Mouse (Mus musculus) spleen, postnatal 10 days (tissue): ENCODE results near the gene Gsg1l2.
A peak's percentile ranks its signal among the peaks of the same experiment; 100 is the strongest.

Experiments used
- DNase-seq, 2 experiments: peaks; one replicate each; pipeline ENCODE4 v3.0.0; 2021 to 2022; ENCODE audit warnings: low spot score in 2 of 2

Gsg1l2 gene

DNA sequence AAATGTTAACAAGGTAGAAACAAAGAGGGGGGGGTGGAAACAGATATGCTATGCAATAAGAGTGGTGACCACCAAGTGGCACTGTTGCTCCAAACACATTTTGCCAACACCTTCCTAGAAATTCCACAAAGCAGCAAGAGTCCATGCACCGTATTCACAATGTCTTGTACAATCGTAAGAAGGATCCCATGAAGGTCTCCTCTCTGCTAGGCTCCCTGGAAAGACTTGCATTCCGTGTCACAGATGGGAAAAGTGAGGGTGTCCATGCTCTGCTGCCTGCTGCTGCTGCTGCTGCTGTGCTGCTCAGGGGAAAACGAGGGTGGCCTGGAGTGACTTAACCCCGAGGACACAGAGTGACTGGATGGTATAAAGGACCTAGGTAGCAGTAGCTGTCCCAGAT is 45.2 kb downstream of the Gsg1l2 start:
- DNase-seq = no peak

DNA sequence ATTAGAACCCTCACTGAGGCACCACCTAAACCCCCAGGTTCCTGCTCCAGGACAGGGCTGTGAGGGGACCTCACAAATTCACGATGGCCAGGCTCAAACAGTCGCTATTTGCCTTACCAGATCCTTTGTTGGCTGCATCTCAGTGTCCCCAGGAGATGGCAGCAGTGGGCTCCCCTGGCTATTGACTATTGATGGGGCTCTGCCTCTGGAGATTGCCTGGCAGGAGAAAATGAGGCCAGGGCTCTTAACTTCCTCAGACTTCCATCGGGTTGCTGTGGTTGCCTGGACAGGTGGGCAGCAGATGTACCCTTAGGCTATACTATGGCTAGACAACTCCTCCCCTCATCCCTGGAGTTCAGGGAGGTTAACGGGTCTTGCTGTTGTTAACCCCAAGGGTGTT is 45.8 kb downstream of the Gsg1l2 start:
- DNase-seq = peak in 1 of 2 experiments; percentile 30

DNA sequence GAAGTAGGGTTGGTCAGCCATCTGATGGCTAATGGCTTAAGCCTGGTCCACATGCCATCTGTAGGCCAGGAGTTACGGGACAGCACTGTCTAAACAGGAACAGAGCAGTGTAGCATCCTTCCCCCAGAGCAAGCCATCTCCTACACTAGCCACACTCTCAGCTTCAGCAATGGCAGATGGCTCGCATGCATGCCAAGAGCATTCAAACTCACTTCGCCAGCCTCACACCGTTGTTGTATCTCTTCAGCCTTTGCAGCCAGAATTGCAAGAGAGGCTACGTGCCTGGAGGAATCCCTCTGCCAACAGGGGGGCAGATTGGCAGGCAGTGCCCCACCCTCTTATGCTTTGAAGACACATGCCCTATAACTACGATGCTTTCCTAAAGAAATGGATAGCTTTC is 47.2 kb downstream of the Gsg1l2 start:
- no peak for DNase-seq

DNA sequence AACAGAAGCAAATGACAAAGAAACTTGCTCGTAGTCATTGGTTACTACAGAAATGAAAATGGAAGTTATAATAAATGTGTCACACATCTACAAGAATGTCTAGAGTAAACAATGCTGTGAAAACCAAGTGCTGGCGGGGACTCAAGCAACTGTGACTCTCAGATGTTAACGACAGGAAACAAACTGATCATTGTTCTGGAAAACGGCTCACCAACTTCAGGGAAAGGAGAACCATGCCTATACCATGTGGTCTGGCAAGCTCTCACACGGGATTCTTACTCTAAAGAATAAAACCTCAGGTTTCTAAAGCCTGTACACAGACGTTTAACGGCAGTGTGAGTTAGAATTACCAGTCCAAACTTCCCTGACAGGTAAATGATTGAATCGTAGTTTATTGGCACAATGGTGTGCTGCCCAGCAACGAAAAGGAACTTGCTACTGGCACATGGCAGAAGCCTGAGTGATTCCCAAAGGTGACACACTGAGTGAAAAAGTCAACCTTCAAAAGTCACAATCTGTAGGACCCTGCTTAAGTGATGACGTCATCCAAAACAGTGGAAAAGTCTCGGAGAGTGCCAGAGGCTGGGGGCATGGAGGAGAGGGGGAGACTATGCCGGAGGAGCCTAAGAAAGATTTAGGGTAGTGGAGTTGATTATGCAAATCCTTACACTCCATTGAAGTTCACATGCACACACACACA is 54.1 kb downstream of the Gsg1l2 start:
- no peak for DNase-seq

DNA sequence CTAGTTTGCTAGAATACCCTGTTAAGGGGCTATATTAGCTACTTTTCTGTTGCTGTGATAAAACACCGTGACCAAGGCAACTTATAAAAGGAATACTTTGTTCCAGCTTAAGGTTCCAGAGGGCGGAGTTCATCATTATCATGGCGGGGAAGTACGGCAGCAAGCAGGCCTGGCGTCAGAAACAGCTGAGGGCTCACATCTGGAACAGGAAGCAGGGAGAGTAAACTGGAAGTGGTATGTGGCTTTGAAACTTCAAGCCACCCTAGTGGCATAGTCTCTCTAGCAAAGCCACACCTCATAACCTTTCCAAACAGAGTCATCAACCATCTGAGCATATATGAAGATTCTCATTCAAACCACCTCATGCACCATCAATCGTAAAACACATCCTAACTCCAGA is 55.1 kb downstream of the Gsg1l2 start:
- DNase-seq = no peak

DNA sequence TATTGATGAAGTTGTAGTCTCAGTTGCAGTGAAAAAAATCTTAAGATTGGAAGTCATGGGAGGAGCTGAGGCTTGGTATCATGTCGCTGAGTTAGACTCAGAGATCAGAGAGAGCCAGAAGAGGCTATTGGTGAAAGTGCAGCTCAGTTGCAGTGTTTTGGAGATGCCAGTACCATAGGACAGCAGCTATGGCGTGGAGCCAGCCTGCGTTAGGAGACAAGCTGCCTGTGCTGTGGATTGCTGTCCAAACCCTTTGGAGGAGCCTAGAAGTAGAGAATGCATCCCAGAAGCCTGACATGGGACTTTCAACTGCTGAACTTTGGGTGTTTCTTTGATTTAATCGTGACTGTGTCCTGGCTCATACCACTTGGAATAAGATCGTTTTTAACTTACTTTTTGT is 57.4 kb downstream of the Gsg1l2 start:
- DNase-seq = no peak

DNA sequence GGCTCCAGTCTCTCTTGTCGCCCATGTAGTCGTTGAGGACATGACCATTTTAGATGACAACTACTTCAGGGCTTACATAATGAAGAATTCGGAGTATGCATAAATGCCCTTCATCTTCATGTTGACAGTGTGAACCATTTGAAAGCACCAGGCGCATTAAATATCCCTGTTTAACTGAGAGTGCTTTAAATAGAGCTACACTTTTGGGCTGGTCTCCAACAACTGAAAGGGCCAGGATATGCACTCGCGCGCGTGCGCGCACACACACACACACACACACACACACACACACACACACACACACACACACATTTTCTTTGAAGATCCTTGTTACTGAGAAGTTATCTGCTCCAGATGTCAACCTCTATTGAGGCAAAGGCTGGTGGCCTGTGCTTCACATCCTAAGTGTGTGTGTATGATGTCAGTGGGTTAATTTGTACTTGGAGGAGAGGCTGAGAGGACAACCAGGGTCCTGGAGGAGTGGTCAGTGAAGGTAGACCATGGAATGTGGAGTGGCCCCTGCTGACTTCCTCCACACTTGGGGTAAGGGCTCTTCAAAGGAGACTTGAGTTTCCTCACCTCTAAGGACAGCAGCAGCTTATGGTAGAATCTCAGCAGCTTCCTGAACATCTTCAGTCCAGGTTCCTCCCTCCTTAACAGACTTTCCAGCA is 61.1 kb downstream of the Gsg1l2 start:
- no peak for DNase-seq
